In the genomic region with DNA sequence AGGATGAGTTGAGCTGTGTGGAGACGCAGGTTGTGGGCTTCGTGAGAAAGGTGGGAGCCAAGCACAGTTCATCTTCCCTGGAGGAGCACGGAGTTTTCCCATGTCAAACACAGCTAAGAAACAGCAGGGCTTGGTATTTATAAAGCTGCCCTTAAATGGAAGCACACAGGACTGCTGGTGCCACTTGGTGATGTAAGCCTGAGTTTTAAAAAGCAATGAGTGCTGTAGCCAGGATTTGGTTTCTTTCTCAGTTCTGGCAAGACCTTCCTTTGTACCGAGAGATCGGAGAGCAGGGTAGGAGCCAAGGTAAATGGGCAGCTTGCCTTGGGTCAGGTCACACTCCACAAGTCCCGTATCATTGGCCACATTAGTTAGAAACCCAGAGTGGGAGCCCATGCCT, we compare ENCODE assay signal across 13 mouse cellular contexts. TPM values are rescaled to one million over a fixed set of nuclear protein-coding genes. Genes with fewer than 3 reads are reported as not detected.
DNase-seq lines count a peak whose midpoint lies in the region; TF ChIP-seq lines count a peak whose summit lies in the region.
"Had no signal": no experiment of that assay in that cellular context is flagged by ENCODE, and none has a peak within 500 bp of the region (broad histone marks: within the 10 kb centered on the region; RNA-seq: fewer than 3 reads in every experiment).

No protein-coding gene starts in this region.

- peak overlapping the region; percentile 3; the same call in 1 of the 2 replicates for H3K9ac ChIP-seq in liver, adult 2 months (ENCODE audit: low read depth, low read length)
- H3K9ac ChIP-seq: hindbrain, embryonic 15.5 days; lung, embryonic 14.5 days; midbrain, embryonic 13.5 days had no signal

- H3K27me3 ChIP-seq in liver, adult 2 months (ENCODE audit: control insufficient read depth, insufficient read depth, low read length): no peaks in the 10 kb centered on the region
- no peaks in the 10 kb centered on the region for H3K27me3 ChIP-seq in myocyte (ENCODE audit: control insufficient read depth, insufficient read depth, insufficient read length)
- H3K27me3 ChIP-seq: hindbrain, embryonic 15.5 days; midbrain, embryonic 13.5 days had no signal

- peak; percentile 41 for DNase-seq in adrenal gland, postnatal 14 days
- DNase-seq in adrenal gland, postnatal 4 days (ENCODE audit: low spot score in 2 of 2): no peak
- peak; percentile 100 for DNase-seq in liver, adult 2 months (ENCODE audit: extremely low read depth, low read depth, low spot score)
- no peak for DNase-seq in liver
- peak; percentile 58 for DNase-seq in fibroblast of lung, adult 2 months (ENCODE audit: low read depth)
- no peak for DNase-seq in spleen, adult 12 weeks (ENCODE audit: low spot score)
- DNase-seq in cerebellum, postnatal 10 days: no peak
- DNase-seq: lung, embryonic 14.5 days had no signal

- peak overlapping the region; percentile 84 for H3K27ac ChIP-seq in liver, adult 2 months (replicated peaks; ENCODE audit: insufficient read depth, low read depth, low read length)
- H3K27ac ChIP-seq: hindbrain, embryonic 15.5 days; limb, embryonic 10.5 days; midbrain, embryonic 13.5 days had no signal

- 32% methylated on average over 6 of the region's 6 CpGs for WGBS in liver, adult 2 months

- H3K4me2 ChIP-seq in myocyte (ENCODE audit: low read depth): peak overlapping the region; percentile 49
- H3K4me2 ChIP-seq: hindbrain, embryonic 15.5 days; lung, embryonic 14.5 days; midbrain, embryonic 13.5 days had no signal

- TF ChIP-seq CTCF in liver, adult 2 months (IDR thresholded peaks at IDR 0.05; ENCODE audit: low read depth, low read length): no peak

- H3K4me1 ChIP-seq in liver, adult 2 months (ENCODE audit: control insufficient read depth, insufficient read depth, low read length): peaks cover 6% of the 10 kb centered on the region; the same call in 1 of the 2 replicates
- H3K4me1 ChIP-seq: hindbrain, embryonic 15.5 days; midbrain, embryonic 13.5 days had no signal

- H3K36me3 ChIP-seq in liver, adult 2 months (ENCODE audit: control insufficient read depth, insufficient read depth, low read length): no peaks in the 10 kb centered on the region
- no peaks in the 10 kb centered on the region for H3K36me3 ChIP-seq in myocyte (ENCODE audit: control insufficient read depth, insufficient read depth)
- H3K36me3 ChIP-seq: hindbrain, embryonic 15.5 days; limb, embryonic 10.5 days; midbrain, embryonic 13.5 days had no signal

- no peak for TF ChIP-seq POLR2A in liver, adult 2 months (IDR thresholded peaks at IDR 0.05; ENCODE audit: extremely low read depth, insufficient read depth, low read length)
- no peak for TF ChIP-seq POLR2A in myocyte (IDR thresholded peaks at IDR 0.05; ENCODE audit: insufficient read length, low read depth)

- H3ac ChIP-seq in myocyte (ENCODE audit: control insufficient read depth, insufficient read length): no peak overlapping the region

- H3K79me2 ChIP-seq in liver, adult 2 months (ENCODE audit: control insufficient read depth, insufficient read depth, low read length): no peaks in the 10 kb centered on the region
- no peaks in the 10 kb centered on the region for H3K79me2 ChIP-seq in myocyte (ENCODE audit: control insufficient read depth, insufficient read depth)

- H3K4me3 ChIP-seq in liver, adult 2 months (ENCODE audit: insufficient read depth, low read depth, low read length): no peak overlapping the region
- no peak overlapping the region for H3K4me3 ChIP-seq in myocyte
- H3K4me3 ChIP-seq: erythroblast, embryonic 14.5 days; hindbrain, embryonic 15.5 days; limb, embryonic 10.5 days; midbrain, embryonic 13.5 days had no signal

TF ChIP-seq in myocyte, 11 proteins besides CTCF, POLR2A, EP300 and RAD21:
- TF ChIP-seq POLR2AphosphoS2 (IDR thresholded peaks at IDR 0.05; ENCODE audit: insufficient read length, low read depth): no peak
- peak; percentile 71; the same call in 1 of the 2 replicates for TF ChIP-seq CEBPB (IDR thresholded peaks at IDR 0.05; ENCODE audit: insufficient read depth, poor library complexity, severe bottlenecking)

RNA-seq across cellular contexts. Expression of a gene that starts 34.1 kb away (rescaled TPM):
- 324 and 362 TPM in 2 replicates for total RNA-seq in adrenal gland, postnatal 14 days (2021)
- 100 to 1,000 TPM; 225 to 254 TPM for total RNA-seq in adrenal gland, postnatal 4 days (2021)
- 238 and 300 TPM in 2 replicates for total RNA-seq in liver, adult 2 months (2014; rRNA removed)
- 297 and 352 TPM in 2 replicates for polyA plus RNA-seq in liver, adult 2 months (2012; rRNA removed)
- polyA plus RNA-seq in myocyte (2012; fragmentation: generic; extraction: Trizol): 120 TPM

RNA-seq across cellular contexts. Expression of a gene that starts 47.0 kb away (rescaled TPM):
- 806 and 858 TPM in 2 replicates for total RNA-seq in adrenal gland, postnatal 14 days (2021)
- total RNA-seq in adrenal gland, postnatal 4 days (2021): 100 to 1,000 TPM; 385 to 397 TPM
- 284 and 293 TPM in 2 replicates for total RNA-seq in liver, adult 2 months (2014; rRNA removed)
- 586 and 618 TPM in 2 replicates for polyA plus RNA-seq in liver, adult 2 months (2012; rRNA removed)
- polyA plus RNA-seq in myocyte (2012; fragmentation: generic; extraction: Trizol): 157 TPM

RNA-seq across cellular contexts. Expression of a gene that starts 55.3 kb away (rescaled TPM):
- 161 and 170 TPM in 2 replicates for total RNA-seq in adrenal gland, postnatal 14 days (2021)
- 100 to 1,000 TPM; 161 to 182 TPM for total RNA-seq in adrenal gland, postnatal 4 days (2021)
- 41.1 and 63.0 TPM in 2 replicates for total RNA-seq in liver, adult 2 months (2014; rRNA removed)
- polyA plus RNA-seq in liver, adult 2 months (2012; rRNA removed): 80.0 and 133 TPM in 2 replicates
- 291 TPM for polyA plus RNA-seq in myocyte (2012; fragmentation: generic; extraction: Trizol)

RNA-seq across cellular contexts. Expression of a gene that starts 55.4 kb away (rescaled TPM):
- 20.6 and 21.7 TPM in 2 replicates for total RNA-seq in adrenal gland, postnatal 14 days (2021)
- 10 to 100 TPM; 32.9 to 35.8 TPM for total RNA-seq in adrenal gland, postnatal 4 days (2021)
- 3.0 and 4.6 TPM in 2 replicates for total RNA-seq in liver, adult 2 months (2014; rRNA removed)
- polyA plus RNA-seq in liver, adult 2 months (2012; rRNA removed): 2.3 and 2.5 TPM in 2 replicates
- 14.1 TPM for polyA plus RNA-seq in myocyte (2012; fragmentation: generic; extraction: Trizol)

Comparison
In these comparisons a context has a peak if more than half of its experiments do, and no peak if none do; other contexts are left out.
1. DNase-seq: peak in adrenal gland, postnatal 14 days (single experiment), liver, adult 2 months (single experiment) and fibroblast of lung, adult 2 months (single experiment); none in adrenal gland, postnatal 4 days (0 of 2), liver (single experiment), spleen, adult 12 weeks (single experiment) and cerebellum, postnatal 10 days (0 of 2).